Mouse (Mus musculus) spleen, adult 2 months (tissue): Measurements from ENCODE around the gene Cyb5d1. TPM values are rescaled to one million over a fixed set of nuclear protein-coding genes. Genes with fewer than 3 reads are reported as not detected.
"Not testable (repeated sequence)": the region's sequence is repeated elsewhere in the genome, so short reads cannot be mapped to it uniquely, and the experiment has no call there.

Experiments
- DNase-seq, 2 experiments: peaks; one replicate each; pipeline versions ENCODE4 v3.0.0 to v3.0.0-alpha.2; 2012 to 2021; ENCODE audit warnings: low spot score in 2 of 2, low read depth in 1 of 2
- H3K27ac ChIP-seq: fragments of 200-500 bp; 2 replicates; pipeline ENCODE4 v1.5.1; 2012; ENCODE audit warnings: low read length, inconsistent platforms; ENCODE audit not compliant: insufficient read depth
- H3K27me3 ChIP-seq: fragments of 200-500 bp; 2 replicates; pipeline ENCODE4 v1.6.1; 2012; ENCODE audit warnings: mild to moderate bottlenecking, moderate library complexity, low read length, inconsistent platforms; ENCODE audit not compliant: control insufficient read depth, insufficient read depth
- H3K36me3 ChIP-seq: fragments of 200-500 bp; 2 replicates; pipeline ENCODE4 v1.6.1; 2012; ENCODE audit warnings: mild to moderate bottlenecking, low read length, inconsistent platforms; ENCODE audit not compliant: control insufficient read depth, insufficient read depth
- H3K4me1 ChIP-seq: fragments of 200-500 bp; 2 replicates; pipeline ENCODE4 v1.6.1; 2011; ENCODE audit warnings: inconsistent platforms; ENCODE audit not compliant: control insufficient read depth, insufficient read depth, insufficient read length
- H3K4me3 ChIP-seq: fragments of 200-500 bp; 2 replicates; pipeline ENCODE4 v1.5.1; 2011; ENCODE audit warnings: mild to moderate bottlenecking, inconsistent platforms; ENCODE audit not compliant: insufficient read depth, insufficient read length; ENCODE audit errors: extremely low read depth
- CTCF ChIP-seq: fragments of 200-500 bp; IDR thresholded peaks from 2 replicates; pipeline ENCODE4 v1.5.1; 2011; ENCODE audit warnings: mild to moderate bottlenecking, inconsistent platforms; ENCODE audit not compliant: insufficient read depth, insufficient read length, insufficient replicate concordance; ENCODE audit errors: extremely low read depth
- POLR2A ChIP-seq: fragments of 200-500 bp; IDR thresholded peaks from 2 replicates; pipeline ENCODE4 v1.6.1; 2011; ENCODE audit warnings: low read depth, low read length, inconsistent platforms
- WGBS: fragments of 180-500 bp; shearing (Covaris S2); methylation state at CpG from one replicate; pipeline ENCODE4 v1.1.7; 2018; 5-methylcytosine and 5-hydroxymethylcytosine counted together
- polyA plus RNA-seq: library from polyadenylated mRNA; depleted of rRNA; stranded (reverse); fragments of >200 nt; gene quantifications from 2 replicates; pipeline ENCODE4 v1.2.3, GENCODE M21; 2012; rRNA removed

The Cyb5d1 gene
- polyA plus RNA-seq: 9.5 and 11.1 TPM in 2 replicates

GRCm38 (mm10) chr11:69395235-69395633 lies at the start of gene Cyb5d1, which contains the start of gene Naa38:
Gene Cyb5d1 (minus strand): TSS chr11:69395631.
Gene Naa38 (plus strand): TSS chr11:69395487.
- not testable (repeated sequence) for H3K27me3 ChIP-seq, H3K36me3 ChIP-seq, H3K4me1 ChIP-seq
- WGBS: under 1% methylated on average over 24 of the region's 24 CpGs
- DNase-seq: peak in 1 of 2 experiments; percentile 86
- Histone ChIP-seq H3K27ac (peak within 1 kb of the TSS; percentile 97), H3K4me3 (peak within 1 kb of the TSS; percentile 83)

- Histone ChIP-seq H3K27me3 (no peaks in the 10 kb centered on the region), H3K4me1 (no peaks in the 10 kb centered on the region), H3K36me3 (no peaks in the 10 kb centered on the region), H3K27ac (no peak overlapping the region), H3K4me3 (no peak overlapping the region)
- TF ChIP-seq POLR2A (no peak), CTCF (no peak)
- DNase-seq: no peak
- WGBS: 50% methylated on average over 5 of the region's 5 CpGs
Observed at GRCm38 (mm10) chr11:69443328-69443727, 47.9 kb upstream of the Cyb5d1 start.

- H3K4me3 ChIP-seq: no peak overlapping the region
- no peak for DNase-seq
- no peaks in the 10 kb centered on the region for H3K4me1 ChIP-seq
- H3K27ac ChIP-seq: no peak overlapping the region
- WGBS: 80% methylated on average over 3 of the region's 3 CpGs
- H3K27me3 ChIP-seq: no peaks in the 10 kb centered on the region
- H3K36me3 ChIP-seq: no peaks in the 10 kb centered on the region
- no peak for TF ChIP-seq CTCF
- no peak for TF ChIP-seq POLR2A
Observed at GRCm38 (mm10) chr11:69437291-69437690, 41.9 kb upstream of the Cyb5d1 start.

DNA sequence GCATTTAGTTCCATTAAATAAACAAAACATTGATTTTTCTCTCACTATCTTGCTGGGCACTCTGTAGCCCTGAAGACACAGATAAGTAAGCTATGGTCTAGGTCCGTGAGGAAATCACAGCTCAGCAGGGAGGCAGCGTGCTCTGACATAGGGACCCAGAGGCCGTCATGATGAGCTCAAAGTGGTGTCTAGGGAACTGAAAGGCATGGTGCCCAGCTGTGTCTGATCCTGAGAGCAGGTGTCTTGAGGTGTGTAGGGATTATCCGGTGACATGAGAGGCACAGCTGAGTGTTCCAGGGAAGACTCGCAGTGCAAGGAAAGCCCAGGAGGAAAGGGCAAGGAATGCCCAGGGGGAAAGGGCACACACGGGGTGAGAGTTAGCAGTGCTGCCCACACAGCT lies 37.8 kb upstream of the Cyb5d1 start:
- no peak for DNase-seq
- no peaks in the 10 kb centered on the region for H3K36me3 ChIP-seq
- no peak for TF ChIP-seq POLR2A
- TF ChIP-seq CTCF: no peak
- H3K27ac ChIP-seq: no peak overlapping the region
- no peak overlapping the region for H3K4me3 ChIP-seq
- WGBS: 84% methylated on average over 6 of the region's 6 CpGs
- H3K4me1 ChIP-seq: no peaks in the 10 kb centered on the region
- no peaks in the 10 kb centered on the region for H3K27me3 ChIP-seq

GRCm38 (mm10) chr11:69432640-69432982 lies 37.2 kb upstream of the Cyb5d1 start:
- no peaks in the 10 kb centered on the region for H3K4me1 ChIP-seq
- TF ChIP-seq CTCF (no peak), POLR2A (no peak)
- WGBS: 67% methylated on average over 11 of the region's 11 CpGs
- H3K4me3 ChIP-seq: no peak overlapping the region
- H3K27ac ChIP-seq: no peak overlapping the region
- no peak for DNase-seq
- no peaks in the 10 kb centered on the region for H3K27me3 ChIP-seq
- no peaks in the 10 kb centered on the region for H3K36me3 ChIP-seq

DNA sequence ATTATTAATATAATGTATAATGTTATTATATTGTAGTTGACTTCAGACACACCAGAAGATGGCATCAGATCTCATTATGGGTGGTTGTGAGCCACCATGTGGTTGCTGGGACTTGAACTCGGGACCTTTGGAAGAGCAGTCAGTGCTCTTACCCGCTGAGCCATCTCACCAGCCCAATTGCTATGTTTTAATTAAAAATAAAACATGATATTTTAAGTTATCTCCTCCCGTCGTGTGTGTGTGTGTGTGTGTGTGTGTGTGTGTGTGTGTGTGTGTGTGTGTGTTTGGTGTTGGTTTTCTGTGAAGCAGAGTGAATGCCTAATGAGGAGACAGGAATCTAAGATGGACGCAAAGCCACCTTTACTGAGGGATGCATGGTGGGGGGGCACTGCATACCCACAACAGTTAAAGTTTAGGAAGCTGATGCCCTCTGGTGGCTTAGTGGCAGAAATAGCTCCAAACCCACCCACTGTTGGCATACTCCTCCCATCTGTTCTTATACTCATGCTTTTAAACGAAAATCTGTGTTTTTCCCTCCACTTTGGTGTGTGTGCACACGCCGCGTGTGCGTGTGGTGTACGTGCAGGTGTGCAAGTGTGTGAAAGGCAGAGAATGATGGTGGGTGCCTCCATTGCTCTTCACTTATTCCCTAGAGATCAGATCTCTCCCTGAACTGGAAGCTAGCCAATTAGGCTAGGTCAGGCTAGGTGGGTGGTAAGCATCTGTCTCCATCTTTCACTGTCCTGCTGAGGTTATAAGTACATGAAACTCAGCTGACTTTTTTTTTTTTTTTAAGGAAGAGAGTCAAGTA lies 36.6 kb upstream of the Cyb5d1 start:
- TF ChIP-seq CTCF: peak; percentile 69; the same call in 1 of the 2 replicates
- no peak for TF ChIP-seq POLR2A
- peak; percentile 71 to 72 for DNase-seq
- whole genome bisulfite sequencing: 30% methylated on average over 11 of the region's 11 CpGs

DNA sequence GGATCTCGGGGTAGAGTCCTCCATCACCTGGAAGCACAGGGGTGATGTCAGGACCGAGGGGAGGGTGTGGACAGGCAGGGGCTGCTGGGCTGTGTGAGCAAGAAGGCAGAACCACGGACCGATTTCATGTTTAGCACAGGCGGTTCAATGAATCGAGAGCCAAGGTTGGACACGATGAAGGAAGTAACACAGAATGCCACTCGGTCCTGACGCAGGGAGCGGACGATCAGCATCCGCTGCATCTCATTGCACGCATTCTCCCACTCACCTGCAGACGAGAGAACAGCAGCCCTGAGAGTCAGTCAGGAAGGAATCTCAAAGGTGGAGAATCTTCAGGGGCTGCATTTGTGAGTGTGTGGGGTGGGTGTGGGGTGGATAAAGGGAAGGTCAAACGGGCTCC lies 35.2 kb upstream of the Cyb5d1 start:
- Histone ChIP-seq H3K4me1 (no peaks in the 10 kb centered on the region), H3K36me3 (no peaks in the 10 kb centered on the region), H3K27me3 (no peaks in the 10 kb centered on the region), H3K4me3 (no peak overlapping the region), H3K27ac (no peak overlapping the region)
- TF ChIP-seq CTCF (no peak), POLR2A (no peak)
- DNase-seq: no peak
- WGBS: 91% methylated on average over 15 of the region's 15 CpGs

More for the DNA sequence above, 36.6 kb upstream of the Cyb5d1 start:
- Histone ChIP-seq H3K36me3 (no peaks in the 10 kb centered on the region), H3K4me3 (no peak overlapping the region), H3K4me1 (no peaks in the 10 kb centered on the region), H3K27me3 (no peaks in the 10 kb centered on the region), H3K27ac (no peak overlapping the region)
